Mouse (Mus musculus) kidney, postnatal 14 days (tissue): ENCODE measurements around the gene Slco2b1.
"Not testable (repeated sequence)": the region's sequence is repeated elsewhere in the genome, so short reads cannot be mapped to it uniquely, and the experiment has no call there.

Experiments used
- DNase-seq: peaks from one replicate; pipeline ENCODE4 v3.0.0; 2022; ENCODE audit warnings: mixed read lengths

Slco2b1 gene

DNA sequence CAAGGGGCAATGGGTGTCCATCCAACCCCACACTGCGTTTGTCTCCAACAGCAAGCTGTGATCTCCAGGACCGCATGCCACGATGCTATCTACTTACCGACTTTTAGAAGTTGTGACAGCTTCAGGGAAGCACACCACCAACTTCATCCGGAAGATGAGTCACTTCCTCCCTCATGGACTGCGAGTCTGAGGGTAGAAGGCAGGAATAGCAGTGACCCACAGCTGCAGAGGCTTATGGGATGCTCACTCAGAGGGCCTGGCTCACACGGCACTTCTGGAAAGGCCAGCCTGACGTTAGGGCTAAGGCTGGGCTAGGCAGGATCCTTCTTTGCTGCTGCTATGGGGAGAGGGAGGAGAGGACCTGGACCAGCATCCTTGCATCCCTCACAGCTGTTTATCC lies at the start of gene Slco2b1:
Gene Slco2b1 (minus strand): TSS at position 175 of the 400 bp plus-strand sequence.
- DNase-seq: peak; percentile 42

DNA sequence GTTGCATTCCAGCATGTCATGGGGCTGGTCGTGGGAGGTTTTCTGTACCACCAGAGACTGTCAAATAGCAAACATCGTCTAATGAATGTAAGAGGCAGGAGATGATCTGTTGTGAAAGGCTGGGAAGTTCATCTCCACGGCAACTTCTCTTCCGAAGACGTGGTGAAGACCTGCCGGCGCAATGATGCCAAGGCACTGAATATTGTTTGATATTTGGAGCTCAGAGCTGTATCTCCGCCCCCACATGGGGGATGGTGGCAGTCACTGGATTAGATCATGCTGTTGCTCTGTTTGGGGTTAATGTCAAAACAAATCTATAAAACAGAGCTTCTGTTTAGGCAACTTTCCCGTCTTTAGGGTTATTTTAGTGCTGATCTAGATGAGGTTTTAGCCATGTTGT lies 28.1 kb upstream of the Slco2b1 start:
- DNase-seq: no peak

DNA sequence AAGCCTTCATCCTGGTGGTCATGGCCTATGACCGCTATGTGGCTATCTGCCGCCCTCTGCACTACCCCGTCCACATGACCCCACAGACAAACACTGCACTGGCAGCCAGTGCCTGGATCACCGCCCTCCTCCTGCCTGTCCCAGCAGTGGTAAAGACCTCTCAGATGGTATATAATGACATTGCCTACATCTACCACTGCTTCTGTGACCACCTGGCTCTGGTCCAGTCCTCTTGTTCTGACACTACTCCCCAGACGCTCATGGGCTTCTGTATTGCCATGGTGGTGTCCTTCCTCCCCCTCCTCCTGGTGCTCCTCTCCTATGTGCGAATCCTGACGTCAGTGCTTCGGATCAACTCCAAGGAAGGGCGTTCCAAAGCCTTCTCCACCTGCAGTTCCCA lies 24.4 kb upstream of the Slco2b1 start:
- DNase-seq: not testable (repeated sequence)

DNA sequence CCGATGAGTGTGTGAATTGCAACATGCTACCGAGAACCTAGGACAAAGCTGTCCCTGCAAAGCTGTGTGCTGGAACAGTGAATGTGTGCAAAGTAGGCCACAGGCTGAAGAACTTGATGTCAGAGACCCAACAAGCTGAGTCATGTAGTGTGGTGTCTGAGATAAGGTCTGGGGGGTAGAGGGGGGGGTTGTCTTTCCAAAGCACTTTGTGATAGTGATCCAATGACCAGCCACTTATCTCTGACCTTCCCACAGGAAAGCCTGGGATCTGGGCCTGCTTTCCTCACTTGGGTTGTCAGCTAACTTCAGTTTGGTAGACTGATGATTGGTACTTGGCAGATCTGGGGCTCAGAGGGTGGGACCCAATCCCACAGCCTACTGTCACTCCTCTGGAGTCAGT lies 23.5 kb upstream of the Slco2b1 start:
- no peak for DNase-seq

DNA sequence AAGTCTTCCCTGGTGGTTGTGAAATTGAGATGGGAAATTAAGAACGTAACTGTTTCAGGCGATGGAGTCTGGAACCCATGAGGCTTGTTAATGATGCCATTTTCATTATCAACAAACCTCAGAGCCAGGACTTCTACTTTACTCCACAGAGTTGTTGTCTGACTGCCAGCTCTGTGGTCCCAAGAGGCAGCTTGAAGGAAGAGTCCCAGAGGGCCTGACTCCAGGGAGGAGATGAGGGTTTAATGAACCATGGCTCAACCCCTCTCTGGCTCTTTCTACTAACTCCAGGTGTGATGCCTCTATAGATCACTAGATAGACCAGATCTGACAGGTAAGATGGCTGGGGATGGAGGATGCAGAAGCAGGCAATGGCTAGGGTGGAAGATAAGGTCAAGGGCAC lies 18.8 kb upstream of the Slco2b1 start, which contains the start of gene Olfr520:
Gene Olfr520 (plus strand): TSS at position 301 of the 400 bp plus-strand sequence.
- no peak for DNase-seq

DNA sequence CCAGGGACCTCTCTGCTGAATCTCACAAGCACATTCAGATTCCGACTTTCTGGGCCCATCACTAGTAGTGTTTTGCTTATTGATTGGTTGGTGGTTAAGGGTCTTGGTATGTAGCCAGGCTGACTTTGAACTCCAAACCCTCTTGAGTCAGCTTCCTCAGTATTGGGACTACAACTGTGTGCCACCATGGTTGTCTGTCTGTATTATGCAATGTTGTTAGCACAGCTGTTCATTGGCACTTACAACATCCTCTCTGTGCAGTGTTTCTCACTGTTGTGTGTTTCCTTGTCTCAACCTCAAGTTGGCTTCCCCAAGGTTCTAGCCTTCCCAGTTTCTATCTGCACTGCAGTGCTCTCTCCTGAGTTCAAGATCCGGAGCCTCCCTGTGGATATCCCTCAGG lies 5.4 kb upstream of the Slco2b1 start:
- DNase-seq: no peak

DNA sequence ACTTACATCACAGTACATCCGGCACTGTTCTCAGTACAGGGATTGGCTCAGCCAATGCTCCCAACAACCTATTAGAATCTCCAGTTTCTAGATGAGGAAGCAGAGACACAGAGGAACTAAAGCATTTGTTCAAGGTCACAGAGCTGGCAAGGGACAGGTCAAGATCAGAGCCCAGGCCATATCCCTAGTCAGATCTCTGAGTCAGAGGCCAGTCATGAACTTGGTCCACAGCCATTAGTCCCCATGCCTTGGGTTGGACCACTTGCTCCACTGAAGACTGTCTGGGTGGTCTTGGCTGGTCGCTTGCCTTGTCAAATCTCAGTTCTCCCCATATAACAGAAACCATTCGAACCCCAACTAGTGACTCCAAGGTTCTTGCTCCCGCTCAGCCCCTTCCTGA lies 1.3 kb upstream of the Slco2b1 start:
- DNase-seq: no peak

DNA sequence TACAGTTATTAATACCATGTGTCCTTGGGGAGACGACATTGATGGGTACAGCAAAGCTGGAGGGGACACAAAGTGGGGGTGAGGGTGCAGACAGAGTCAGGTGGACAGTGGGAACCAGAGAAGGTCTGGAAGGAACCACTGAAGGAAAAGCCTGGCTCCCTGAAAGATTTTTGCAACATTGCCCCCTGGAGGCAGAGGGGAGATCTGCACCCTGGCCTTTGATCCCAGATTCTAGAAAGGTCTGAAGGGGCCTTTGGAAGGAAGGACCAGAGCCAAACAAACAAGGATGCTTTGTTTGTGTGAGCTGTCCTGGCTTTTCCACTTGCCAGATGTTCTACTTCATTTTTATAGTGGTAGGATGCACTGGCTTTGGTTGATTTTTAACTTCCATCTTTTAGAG lies 664 bp downstream of the Slco2b1 start:
- DNase-seq: peak; percentile 81

DNA sequence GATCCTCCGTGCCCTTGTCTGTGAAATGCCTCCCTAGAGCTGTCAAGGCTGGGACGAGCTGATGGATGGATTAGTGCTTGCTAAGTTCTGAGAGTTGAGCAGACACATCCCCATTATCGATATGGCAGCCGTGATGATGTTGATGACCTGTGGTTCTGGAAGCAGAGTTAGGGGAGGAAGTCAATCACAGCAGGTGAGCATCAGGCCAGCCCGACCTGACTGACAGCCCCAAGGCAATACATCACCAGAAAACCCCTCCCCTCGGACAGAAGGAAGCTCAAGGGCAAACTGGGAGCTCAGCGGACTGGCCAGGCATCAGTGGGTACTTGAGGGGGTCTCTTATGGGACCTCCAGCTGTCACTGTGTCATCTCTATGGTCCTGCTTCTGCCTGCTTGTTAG lies 1.1 kb downstream of the Slco2b1 start:
- no peak for DNase-seq

DNA sequence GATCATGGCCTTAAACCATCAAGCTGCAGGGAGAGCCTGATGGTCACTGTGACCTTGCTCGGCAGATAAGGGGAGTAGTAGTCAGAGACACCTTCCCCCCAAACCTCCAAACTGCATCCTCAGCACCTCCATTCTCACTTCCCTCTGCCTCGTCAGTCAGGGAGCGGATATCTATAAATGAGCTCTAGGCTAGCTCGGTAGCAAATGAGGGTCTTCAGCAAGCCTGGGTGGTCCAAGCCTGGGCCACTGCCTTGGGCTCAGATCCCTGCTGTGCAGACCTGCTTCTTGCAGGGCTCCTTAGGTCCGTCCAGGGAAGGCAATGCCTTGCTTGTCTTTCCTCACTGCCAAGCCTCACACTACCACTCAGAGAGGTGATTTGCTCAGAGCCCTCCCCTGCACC lies 2.4 kb downstream of the Slco2b1 start:
- no peak for DNase-seq

DNA sequence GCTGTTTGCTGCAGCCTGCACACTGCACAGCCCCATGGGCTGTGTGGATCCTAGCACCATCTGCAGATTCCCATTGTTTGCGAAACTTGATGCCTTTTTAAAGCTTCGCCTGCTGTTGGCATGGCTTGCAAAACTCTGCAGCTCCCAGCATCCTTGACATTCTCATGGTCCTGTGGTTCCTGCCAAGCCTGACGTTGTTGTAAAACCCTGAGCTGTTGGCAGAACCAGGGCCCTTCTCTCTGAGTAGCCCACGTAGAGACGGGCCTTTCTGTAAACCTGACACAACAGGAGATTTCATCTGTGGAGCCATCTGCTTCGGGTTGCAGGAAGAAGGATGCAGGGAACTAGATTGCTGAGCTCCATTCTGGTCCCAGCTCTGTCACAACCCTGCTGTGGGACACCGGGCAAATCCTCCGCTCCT lies 2.8 kb downstream of the Slco2b1 start:
- no peak for DNase-seq

DNA sequence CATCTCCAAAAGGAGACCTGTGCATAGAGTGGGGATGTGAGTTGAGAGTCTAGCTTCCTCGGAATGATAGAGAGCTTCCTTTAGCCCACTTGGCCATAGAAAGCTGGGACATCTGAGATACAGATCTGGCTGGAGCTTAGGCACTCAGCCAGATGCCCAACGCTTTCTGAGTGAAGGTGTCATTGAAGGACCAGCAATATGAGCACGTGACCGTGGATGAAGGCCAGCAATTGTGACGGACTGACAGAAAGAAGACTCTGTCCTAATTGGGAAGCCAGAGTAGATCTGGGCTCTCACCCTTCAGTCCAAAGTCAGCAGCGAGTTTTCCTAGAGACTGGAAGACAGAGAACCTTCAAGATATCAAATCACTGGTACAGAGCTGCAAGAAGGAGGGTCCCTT lies 3.5 kb downstream of the Slco2b1 start:
- no peak for DNase-seq

DNA sequence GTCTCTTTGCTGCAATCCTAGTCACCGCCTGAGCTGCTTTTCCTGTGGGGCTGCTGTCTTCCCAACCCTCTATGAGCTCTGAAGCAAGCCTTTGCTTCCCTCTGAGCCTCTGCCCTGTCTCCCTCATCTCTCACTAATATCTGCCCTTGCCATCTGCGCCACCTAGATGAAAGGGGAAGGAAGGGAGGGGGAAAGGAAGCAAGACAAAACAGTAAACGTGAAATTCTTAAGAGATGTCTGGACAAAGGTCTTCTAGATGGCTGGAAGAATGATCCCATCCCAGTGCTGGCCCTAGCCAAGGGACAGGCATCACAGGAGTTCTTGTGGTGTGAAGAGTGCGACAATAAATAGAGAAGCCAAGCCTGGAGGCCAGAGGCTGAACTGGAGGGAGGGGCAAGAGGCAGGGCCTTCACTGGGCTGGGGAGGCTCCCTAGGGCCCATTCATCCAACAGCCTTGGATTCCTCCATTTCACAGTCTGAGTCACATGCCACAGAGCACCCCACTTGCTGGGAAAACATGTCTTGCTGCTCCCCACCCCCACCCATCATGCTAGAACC lies 4.0 kb downstream of the Slco2b1 start:
- DNase-seq: peak; percentile 49

DNA sequence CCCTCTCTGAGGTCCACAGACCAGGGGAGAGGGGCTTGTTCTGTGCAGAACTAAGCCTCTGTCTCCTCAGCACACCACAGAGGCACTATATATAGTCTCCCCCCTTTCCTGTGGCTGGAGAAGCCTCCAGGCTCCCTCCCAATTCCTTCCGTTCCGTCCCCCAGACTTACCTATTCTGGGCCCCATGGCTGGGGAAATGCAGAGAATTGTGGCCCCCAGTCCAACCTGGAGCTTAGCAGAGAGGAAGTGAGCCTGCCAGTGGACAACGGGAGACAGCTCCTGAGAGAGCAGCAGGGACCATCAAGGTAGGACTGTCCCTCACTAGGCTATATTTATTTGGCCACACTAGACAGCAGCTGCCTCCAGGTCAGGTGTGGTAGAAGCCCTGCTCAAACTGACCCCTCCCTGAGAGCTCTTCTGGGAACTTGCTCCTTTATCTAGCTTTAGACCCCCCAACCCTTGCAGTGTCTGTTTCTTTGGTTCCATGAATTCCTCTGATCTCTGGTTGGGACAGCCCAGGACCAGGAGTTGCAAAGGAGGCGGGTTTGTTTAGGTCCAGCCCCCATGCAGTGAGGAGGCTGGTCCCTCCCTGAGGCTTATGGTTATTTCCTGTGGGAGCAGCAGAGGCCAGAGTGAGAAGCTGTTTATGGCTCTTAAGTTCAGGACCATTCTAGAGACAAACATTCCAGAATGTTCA lies 4.7 kb downstream of the Slco2b1 start:
- DNase-seq: peak; percentile 72

DNA sequence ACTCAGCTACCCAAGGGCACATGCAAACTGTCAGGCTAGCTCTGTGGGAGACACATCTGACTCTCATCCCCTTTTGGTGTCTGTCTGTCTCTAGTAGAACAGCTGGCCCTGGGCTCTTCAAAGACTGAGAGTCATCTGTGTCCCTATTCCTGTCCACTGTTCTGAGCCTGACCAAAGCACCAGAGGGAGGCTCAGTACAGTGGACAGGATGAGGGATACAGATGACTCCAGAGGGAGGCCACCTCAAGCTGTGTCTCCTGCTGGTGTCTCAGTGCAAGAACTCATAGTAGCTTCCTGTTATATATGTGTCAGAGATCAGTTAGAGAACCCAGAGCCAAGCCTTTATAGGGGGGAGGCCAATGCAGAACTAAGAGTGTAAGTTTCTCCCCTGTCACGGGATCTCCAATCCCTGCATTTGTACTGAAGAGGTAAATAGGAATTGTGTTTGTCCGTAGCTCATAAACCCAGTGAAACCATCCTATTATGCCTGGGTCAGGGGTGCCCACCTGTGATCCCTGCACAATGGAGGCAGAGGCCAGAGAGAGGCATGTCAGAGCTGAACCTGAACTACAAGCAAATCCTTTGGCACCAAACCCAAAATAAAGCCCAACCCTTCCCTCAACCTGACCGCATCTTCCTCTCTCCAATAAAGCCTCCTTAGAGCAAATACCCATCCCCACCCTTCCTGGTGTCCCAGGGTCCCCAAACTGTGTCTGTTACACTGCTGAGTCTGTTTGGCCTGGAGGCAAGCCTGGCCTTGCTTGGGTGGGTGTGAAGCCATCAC lies 6.2 kb downstream of the Slco2b1 start:
- no peak for DNase-seq

DNA sequence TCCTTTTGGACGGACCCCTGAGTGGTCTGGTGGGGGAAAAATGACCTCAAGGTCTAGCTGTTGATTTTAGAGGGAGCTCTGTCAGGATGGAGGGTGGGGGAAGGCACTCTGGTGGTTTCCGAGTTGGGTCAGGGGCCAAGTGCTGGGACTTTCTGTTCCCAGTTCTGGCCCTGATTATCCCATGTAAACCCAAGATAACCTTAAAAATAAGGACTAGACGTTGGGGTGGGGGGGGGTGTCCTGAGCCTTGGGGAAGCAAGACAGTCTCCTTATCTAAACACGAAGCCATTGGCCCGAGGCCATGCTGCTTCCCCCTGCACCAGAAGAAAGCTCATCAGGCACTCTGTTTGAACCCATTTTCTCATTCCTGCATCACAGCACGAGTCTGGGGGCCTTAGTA lies 8.9 kb downstream of the Slco2b1 start:
- peak; percentile 70 for DNase-seq

DNA sequence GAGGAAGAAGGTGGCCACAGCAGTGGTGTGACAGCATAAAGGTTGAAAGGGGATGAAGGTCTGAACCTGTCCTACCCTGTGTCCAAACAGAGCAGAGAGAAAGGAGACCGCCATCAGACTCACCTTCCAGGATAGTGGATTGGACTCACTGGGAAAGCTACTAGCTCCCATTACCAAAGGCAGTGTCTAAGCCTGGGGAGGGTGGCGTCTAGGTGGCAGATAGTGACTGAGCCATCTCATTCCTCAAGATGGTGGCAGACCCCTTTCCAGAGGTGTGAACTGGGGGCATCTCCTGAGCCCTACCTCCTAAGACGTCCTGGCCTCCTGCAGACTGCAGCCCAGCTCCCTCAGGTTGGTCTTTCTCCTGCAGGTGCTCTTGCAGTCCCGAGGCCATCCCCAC lies 10.5 kb downstream of the Slco2b1 start:
- DNase-seq: no peak

DNA sequence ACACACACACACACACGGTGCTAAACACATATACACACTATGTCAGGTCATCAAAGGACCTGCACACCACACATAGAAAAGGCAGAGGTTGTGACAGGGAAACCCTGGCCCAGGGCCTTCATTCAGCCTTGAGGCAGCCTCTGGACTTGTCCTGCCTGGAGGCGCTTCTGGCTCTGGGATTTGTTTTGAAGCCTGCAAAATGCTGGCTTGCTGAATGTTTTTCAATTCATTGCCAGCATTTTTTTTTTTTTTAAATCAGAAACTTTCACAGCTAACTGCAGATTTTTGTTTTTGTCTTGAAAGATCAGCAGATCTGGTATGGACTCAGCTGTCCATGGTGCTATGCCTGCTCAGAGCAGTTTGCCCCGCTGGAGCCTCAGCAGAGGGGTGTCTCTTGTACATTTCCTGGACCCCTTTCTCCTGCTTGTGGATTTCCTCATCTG lies 11.4 kb downstream of the Slco2b1 start:
- peak; percentile 61 for DNase-seq

DNA sequence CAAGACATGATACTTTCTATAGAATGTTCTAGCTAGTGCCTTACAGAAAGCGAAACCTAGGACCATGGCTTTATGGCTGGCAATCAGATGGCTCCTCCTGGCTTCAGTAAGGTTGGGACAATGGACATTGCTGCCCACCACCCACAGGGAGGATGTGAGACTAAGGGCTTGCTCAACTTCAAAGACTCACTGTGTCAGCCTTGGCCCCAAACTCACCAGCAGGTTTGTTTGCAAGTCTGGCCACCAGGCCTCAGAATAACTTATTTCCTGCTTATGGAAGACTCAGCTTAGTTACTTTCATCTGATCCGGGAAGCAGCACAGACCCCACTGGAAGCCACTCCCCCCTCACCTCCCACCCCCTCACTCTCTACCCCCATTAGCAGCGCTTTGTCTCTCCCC lies 12.0 kb downstream of the Slco2b1 start:
- DNase-seq: no peak

DNA sequence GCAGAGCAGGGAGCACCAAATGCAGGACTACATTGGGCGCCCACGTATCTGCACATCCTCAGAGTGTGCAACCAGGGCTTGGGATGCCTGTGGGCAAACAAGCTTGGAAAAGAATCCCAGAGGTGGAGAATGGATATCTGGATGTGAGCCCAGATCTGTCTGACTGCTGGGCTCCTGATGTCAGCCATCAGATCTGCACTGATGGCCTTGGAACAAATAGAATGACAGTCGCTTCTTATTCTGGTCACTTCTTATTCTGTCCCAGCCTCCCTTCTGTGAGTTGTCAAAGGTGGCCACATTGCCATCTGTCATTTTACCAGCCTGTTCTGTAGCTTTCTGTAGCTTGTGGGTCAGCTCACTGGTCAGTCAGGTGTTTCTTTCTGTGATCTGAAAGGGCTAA lies 12.6 kb downstream of the Slco2b1 start:
- no peak for DNase-seq

DNA sequence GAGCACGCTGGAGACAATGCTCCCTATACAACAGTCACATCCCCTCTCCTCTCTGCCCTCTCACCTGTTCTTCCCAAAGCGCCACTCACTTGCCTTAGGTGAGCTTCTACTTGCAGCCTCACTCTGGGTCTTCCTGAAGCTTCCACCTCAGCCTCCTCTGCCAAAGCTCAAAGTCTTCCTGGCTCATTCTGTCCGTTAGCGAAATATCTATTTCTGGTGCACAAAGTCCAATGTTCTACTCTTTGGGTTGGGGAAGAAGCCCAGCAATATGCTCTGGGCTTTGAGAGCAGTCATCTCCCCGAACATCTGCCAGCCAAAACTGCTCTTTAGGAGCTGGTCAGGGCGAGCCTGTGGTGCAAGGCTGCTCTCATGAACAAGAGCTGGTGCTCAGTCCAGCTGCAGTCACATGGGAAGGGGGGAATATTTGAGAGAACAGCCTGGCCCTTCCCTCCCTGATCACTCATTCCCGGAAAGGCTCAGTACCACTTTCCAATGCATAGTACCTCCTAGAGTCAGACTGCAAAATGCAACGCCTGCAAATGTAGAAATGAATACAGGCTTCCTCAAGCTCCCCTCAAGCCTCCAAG lies 15.6 kb downstream of the Slco2b1 start:
- no peak for DNase-seq

DNA sequence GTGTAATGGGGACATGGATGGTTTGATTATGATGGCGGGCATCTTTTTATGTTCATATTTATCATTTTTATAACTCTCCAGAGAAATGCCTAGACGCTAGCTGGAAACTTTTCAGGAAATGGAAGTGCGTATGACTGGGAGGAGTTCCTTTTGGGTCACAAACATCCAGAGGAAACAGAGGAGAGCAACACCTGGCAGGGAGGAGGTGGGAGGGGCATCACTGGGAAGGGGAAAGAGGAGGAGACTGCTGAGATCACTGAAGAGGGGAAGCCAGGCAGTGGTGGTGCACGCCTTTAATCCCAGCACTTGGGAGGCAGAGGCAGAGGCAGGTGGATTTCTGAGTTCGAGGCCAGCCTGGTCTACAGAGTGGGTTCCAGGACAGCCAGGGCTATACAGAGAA lies 16.7 kb downstream of the Slco2b1 start:
- peak; percentile 28 for DNase-seq

DNA sequence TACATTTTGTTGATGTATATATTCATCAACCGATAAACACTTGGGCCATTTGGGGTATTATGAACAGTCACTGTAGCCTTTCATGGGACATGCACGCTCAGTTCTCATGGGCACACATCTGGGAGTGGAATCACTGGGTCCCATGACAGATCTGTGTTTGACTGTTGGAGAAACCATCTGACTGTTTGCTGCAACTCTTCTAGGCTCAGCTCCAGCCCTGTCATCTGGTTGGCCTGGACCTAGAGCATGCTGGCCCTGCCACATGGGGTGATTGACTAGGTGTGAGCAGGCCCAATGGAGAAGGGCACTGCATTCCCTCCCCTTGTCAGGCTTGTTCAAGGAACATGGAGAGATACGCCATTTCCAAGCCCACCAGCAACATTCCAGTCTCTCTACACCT lies 17.2 kb downstream of the Slco2b1 start:
- no peak for DNase-seq

DNA sequence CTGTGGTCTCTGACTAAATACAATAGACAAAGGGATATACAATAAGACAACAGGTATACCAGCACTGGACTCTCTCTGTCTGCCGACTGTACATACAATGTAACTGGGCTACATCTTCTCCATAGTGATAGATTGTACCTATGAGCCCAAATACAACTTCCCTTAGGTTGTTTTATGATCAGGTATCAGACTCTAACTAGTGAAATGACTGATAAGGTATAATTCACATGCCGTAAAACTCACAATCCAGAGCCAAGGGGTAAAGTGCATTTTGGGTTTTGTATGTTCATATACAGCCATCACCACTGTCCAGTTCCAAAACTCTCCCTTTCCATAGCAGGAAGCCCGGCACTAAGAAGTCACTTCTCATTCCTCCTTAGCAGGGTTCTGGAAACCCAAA lies 17.8 kb downstream of the Slco2b1 start:
- DNase-seq: no peak
